Mouse (Mus musculus): ENCODE measurements at regions not wholly inside any gene's neighbourhood (a gene's known extent, or its start where the extent isn't known, plus 50 kb on each side); places are given as distances from the start of the nearest gene placed in this dataset.

- TF ChIP-seq CTCF (IDR thresholded peaks at IDR 0.05; ENCODE audit: extremely low read depth, insufficient read length, insufficient replicate concordance, low read depth, low read length) (no peak), POLR2A (IDR thresholded peaks at IDR 0.05; ENCODE audit: low read depth, low read length) (no peak)
Measured at GRCm38 (mm10) chr3:132018505-132018904, 66.6 kb upstream of the Dkk2 start.
